Mouse (Mus musculus) kidney, postnatal 0 days (tissue): Measurements from ENCODE around the gene Erbb4. TPM values are rescaled to one million over a fixed set of nuclear protein-coding genes. Genes with fewer than 3 reads are reported as not detected.

Experiments
- ATAC-seq: fragments of 200-750 bp; cut with Nextera tagmentation; replicated peaks from 2 replicates; pipeline ENCODE4 v1.8.0; 2017; ENCODE audit warnings: low read depth, moderate number of reproducible peaks, moderate TSS enrichment, moderate library complexity; ENCODE audit not compliant: low FRiP score
- DNase-seq: peaks from one replicate; pipeline ENCODE4 v3.0.0-alpha.2; 2016; ENCODE audit warnings: low spot score
- H3K27ac ChIP-seq: fragments of 300-500 bp; sonication (generic); 2 replicates; pipeline ENCODE4 v1.5.1; 2014; ENCODE audit warnings: mild to moderate bottlenecking
- H3K27me3 ChIP-seq: fragments of 300-500 bp; sonication (generic); 2 replicates; pipeline ENCODE4 v1.6.1; 2014; ENCODE audit warnings: low read length, mixed read lengths; ENCODE audit not compliant: insufficient read depth
- H3K36me3 ChIP-seq: fragments of 300-500 bp; sonication (generic); 2 replicates; pipeline ENCODE4 v1.6.1; 2014; ENCODE audit warnings: low read length, mixed read lengths; ENCODE audit not compliant: insufficient read depth
- H3K4me1 ChIP-seq: fragments of 300-500 bp; sonication (generic); replicated peaks from 2 replicates; pipeline ENCODE4 v1.6.1; 2014; ENCODE audit warnings: antibody characterized with exemption, low read length, mixed read lengths; ENCODE audit not compliant: insufficient read depth
- H3K4me2 ChIP-seq: fragments of 300-500 bp; sonication (generic); 2 replicates; pipeline ENCODE4 v1.6.1; 2014; ENCODE audit warnings: mild to moderate bottlenecking, low read length, moderate library complexity, mixed read lengths
- H3K4me3 ChIP-seq: fragments of 300-500 bp; sonication (generic); replicated peaks from 2 replicates; pipeline ENCODE4 v1.5.1; 2014; ENCODE audit warnings: low read depth, low read length
- H3K9ac ChIP-seq: fragments of 300-500 bp; sonication (generic); 2 replicates; pipeline ENCODE4 v1.6.1; 2014; ENCODE audit warnings: low read depth, low read length
- H3K9me3 ChIP-seq: fragments of 300-500 bp; sonication (generic); replicated peaks from 2 replicates; pipeline ENCODE4 v1.6.1; 2016; ENCODE audit warnings: low read length, inconsistent platforms, mixed read lengths
- CTCF ChIP-seq: IDR thresholded peaks from 2 replicates; pipeline ENCODE4 v1.5.1; 2016; ENCODE audit warnings: antibody characterized with exemption, low read depth, mild to moderate bottlenecking, moderate library complexity
- WGBS: fragments of 180-500 bp; shearing (Covaris S2); extraction: QIAGEN DNeasy Blood & Tissue Kit; methylation state at CpG from one replicate; pipeline ENCODE4 v1.1.7; 2014; 5-methylcytosine and 5-hydroxymethylcytosine counted together
- polyA plus RNA-seq: library from polyadenylated mRNA; unstranded; fragments of >200 nt; fragmentation: Nextera tagmentation; extraction: Ambion mirVana; gene quantifications from 2 replicates; pipeline ENCODE4 v1.2.1, GENCODE M21; 2015

Erbb4 gene
- polyA plus RNA-seq, 1 experiment from 2014 or later: 5.0 TPM

DNA sequence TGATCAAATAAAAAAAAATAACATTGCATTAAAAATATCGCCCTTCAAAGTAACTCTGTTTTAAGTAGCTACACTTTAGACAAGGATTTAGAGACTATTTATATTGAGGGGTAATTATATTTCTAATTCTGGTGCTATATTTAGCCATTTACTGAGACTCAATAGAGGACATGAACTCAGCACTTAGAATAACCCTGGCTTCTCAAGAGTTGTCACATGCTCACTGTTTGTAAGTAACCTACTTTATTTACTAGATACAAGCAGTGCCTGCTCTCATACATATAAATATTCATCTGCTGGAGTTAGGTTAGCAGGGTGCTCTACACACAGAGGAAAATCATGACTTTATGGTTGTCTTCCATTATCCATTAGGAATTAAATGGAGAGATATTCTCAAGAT is 604.0 kb downstream of the Erbb4 start:
- no peak for ATAC-seq
- Histone ChIP-seq H3K27me3 (no peaks in the 10 kb centered on the region), H3K4me1 (no peaks in the 10 kb centered on the region), H3K9ac (no peak overlapping the region), H3K4me2 (no peak overlapping the region), H3K36me3 (no peaks in the 10 kb centered on the region), H3K4me3 (no peak overlapping the region), H3K27ac (no peak overlapping the region), H3K9me3 (no peaks in the 10 kb centered on the region)
- no peak for TF ChIP-seq CTCF
- peak; percentile 11 for DNase-seq
- 78% methylated on average over 1 of the region's 1 CpGs for WGBS

DNA sequence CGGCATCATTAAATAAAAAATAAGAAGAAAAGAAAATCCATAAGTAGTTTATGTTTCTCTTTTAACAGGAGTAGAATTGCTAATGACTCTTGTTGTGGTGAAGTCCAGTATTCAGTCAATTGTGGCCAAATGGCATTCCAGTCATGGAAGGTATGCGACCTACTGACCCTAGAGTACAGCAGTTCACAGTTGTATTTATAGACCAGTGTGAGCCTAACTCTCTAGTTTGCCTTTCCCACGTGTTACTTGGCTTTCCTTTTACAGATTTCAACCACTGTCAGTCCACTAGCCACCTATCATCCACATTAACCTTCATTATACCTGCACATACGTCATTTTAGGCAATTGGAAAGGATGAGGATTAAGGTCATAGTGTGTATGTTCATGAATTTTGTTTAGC is 606.3 kb downstream of the Erbb4 start:
- no peak overlapping the region for H3K4me3 ChIP-seq
- no peak overlapping the region for H3K27ac ChIP-seq
- no peaks in the 10 kb centered on the region for H3K27me3 ChIP-seq
- H3K4me1 ChIP-seq: no peaks in the 10 kb centered on the region
- no peaks in the 10 kb centered on the region for H3K36me3 ChIP-seq
- ATAC-seq (peak; percentile 90), DNase-seq (peak; percentile 74)
- H3K9ac ChIP-seq: no peak overlapping the region
- no peaks in the 10 kb centered on the region for H3K9me3 ChIP-seq
- 39% methylated on average over 4 of the region's 4 CpGs for WGBS
- TF ChIP-seq CTCF: no peak
- H3K4me2 ChIP-seq: no peak overlapping the region

DNA sequence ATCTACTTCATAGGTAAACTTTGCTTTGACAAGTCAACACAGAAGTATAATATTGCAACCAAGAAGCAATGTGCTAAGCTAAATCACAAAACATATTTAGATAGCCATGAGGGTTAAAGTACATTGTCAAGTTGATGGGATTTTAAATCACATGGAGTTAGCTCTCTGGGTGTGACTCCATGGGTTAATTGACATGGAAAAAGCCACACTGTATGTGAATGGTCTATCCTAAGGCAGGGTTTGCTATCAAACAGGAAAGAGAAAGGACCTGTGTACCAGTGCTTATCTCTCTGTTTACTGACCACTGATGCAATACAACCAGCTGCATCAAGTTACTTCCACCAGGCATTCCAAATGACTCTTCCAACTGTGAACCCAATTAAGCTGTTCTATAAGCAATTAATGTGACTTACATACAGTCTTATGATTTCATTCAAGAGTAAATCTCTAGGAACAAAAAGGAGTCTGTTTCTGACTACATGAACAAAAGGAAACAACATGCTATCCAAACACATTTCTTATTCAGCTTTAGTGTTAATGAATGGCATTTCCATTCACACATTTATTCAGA is 641.4 kb downstream of the Erbb4 start:
- no peak overlapping the region for H3K4me3 ChIP-seq
- DNase-seq (peak; percentile 5), ATAC-seq (no peak)
- no peak overlapping the region for H3K4me2 ChIP-seq
- H3K4me1 ChIP-seq: no peaks in the 10 kb centered on the region
- TF ChIP-seq CTCF: no peak
- no peak overlapping the region for H3K27ac ChIP-seq
- H3K36me3 ChIP-seq: no peaks in the 10 kb centered on the region
- H3K27me3 ChIP-seq: no peaks in the 10 kb centered on the region
- no peaks in the 10 kb centered on the region for H3K9me3 ChIP-seq
- H3K9ac ChIP-seq: no peak overlapping the region

DNA sequence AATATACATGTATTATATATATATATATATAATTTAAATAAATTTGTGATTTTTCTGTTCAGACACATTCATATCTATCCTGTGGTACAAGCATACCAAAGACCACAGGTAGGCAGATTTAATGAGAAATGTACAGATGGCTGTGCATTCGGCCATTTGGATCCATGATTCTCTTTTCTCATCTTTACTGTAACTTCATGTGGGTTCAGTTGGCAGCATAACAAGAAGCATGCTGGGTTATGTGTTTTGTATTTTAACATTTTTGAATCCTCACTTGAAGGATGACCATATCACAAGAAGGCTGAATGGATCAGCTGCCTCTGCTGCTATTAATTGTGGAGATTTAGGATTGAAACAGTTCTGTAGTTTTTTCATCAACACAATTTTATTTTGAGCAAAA is 656.6 kb downstream of the Erbb4 start:
- DNase-seq: no peak
- Histone ChIP-seq H3K36me3 (no peaks in the 10 kb centered on the region), H3K4me2 (no peak overlapping the region), H3K4me1 (no peaks in the 10 kb centered on the region), H3K9ac (no peak overlapping the region), H3K27me3 (no peaks in the 10 kb centered on the region), H3K27ac (no peak overlapping the region), H3K9me3 (no peaks in the 10 kb centered on the region), H3K4me3 (no peak overlapping the region)
- WGBS: 88% methylated on average over 1 of the region's 1 CpGs
- no peak for ATAC-seq
- no peak for TF ChIP-seq CTCF

- DNase-seq (peak; percentile 43), ATAC-seq (no peak)
- Histone ChIP-seq H3K36me3 (no peaks in the 10 kb centered on the region), H3K9ac (no peak overlapping the region), H3K9me3 (no peaks in the 10 kb centered on the region), H3K4me3 (no peak overlapping the region), H3K27me3 (no peaks in the 10 kb centered on the region), H3K4me2 (no peak overlapping the region), H3K27ac (no peak overlapping the region), H3K4me1 (no peaks in the 10 kb centered on the region)
- WGBS: 35% methylated on average over 5 of the region's 5 CpGs
- no peak for TF ChIP-seq CTCF
Measured at GRCm38 (mm10) chr1:68424336-68424983, 683.4 kb downstream of the Erbb4 start.

DNA sequence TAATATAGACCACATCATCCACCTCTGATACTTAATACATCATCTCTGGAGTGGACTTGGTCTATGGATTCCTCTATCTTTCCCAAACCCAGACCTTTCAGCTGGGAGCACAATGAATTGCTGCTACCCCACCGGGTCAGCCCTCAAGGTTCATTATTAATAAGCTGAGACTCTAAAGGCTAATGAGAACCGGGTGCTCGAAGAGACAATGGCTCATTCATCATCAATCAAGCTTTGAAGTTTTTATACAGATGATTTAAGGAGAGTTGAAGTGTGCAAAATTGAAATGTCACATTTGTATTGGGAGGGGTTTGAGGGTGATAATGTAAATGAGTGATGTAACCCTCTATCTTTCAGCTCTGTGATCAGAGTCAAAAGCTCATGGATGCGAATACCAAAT is 706.7 kb downstream of the Erbb4 start:
- Histone ChIP-seq H3K27ac (no peak overlapping the region), H3K9ac (no peak overlapping the region), H3K4me2 (no peak overlapping the region), H3K9me3 (no peaks in the 10 kb centered on the region), H3K4me1 (no peaks in the 10 kb centered on the region), H3K27me3 (no peaks in the 10 kb centered on the region), H3K4me3 (no peak overlapping the region), H3K36me3 (no peaks in the 10 kb centered on the region)
- ATAC-seq: no peak
- no peak for DNase-seq
- no peak for TF ChIP-seq CTCF
- 53% methylated on average over 4 of the region's 4 CpGs for WGBS

DNA sequence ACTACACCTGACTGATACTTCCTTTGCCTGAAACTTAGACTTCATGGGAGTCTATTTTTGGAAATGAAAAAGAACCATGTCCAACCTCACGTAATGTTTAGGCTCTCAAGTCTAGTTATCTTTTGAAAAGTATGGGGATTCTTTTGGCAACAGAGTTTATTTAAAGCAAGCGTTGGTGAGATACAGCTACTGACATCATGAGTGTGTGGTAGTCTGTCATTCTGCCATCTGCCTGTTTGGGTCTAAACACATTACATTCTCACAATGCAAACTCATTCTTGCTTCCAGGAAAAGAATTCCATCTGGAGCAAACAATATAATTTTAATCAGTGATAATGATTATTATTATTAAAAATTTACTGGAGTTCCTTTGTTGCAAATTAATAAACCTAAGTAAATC is 736.3 kb downstream of the Erbb4 start:
- no peak overlapping the region for H3K9ac ChIP-seq
- no peaks in the 10 kb centered on the region for H3K27me3 ChIP-seq
- H3K4me2 ChIP-seq: no peak overlapping the region
- DNase-seq (no peak), ATAC-seq (no peak)
- H3K9me3 ChIP-seq: no peaks in the 10 kb centered on the region
- TF ChIP-seq CTCF: no peak
- no peak overlapping the region for H3K27ac ChIP-seq
- H3K4me3 ChIP-seq: no peak overlapping the region
- no peaks in the 10 kb centered on the region for H3K4me1 ChIP-seq
- 78% methylated on average over 2 of the region's 2 CpGs for WGBS
- H3K36me3 ChIP-seq: no peaks in the 10 kb centered on the region
